Mouse (Mus musculus) T-helper 2 cell (primary cell): Measurements from ENCODE around the gene Xlr3b.
"Not testable (repeated sequence)": the region's sequence is repeated elsewhere in the genome, so short reads cannot be mapped to it uniquely, and the experiment has no call there.

Experiments used
- in situ Hi-C: fragments of 300-600 bp; cut with MboI, MseI; formaldehyde crosslinking; loops from one replicate; pipeline ENCODE4 v1.15.1; 2025; ENCODE audit warnings: high pct_unique_total_duplicates

Gene Xlr3b

DNA sequence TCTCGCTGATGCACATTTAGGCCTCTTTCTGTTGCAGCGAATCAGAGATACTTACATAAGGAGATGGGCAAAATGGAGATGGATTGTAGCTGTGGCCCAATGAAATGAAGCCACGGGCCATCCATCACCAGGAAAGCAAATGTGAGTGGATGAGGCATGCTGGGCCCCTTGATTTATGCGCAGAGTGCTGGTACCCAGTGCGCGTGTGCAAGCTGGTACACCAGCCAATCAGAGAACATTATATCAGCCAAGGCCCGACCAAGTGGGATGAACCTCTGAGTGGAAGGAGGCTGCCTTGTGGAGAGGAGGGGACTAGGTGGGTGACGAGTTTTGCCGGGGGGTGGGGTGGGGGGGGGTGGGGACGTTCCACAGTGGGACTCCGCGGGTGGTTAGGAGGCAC is at the start of gene Xlr3b:
Gene Xlr3b (plus strand): TSS at position 274 of the 400 bp plus-strand sequence.
- in situ Hi-C loops = loop anchor here (10.0 kb wide), 1 partner anchor 1513 kb away; no protein-coding TSS in a partner anchor

DNA sequence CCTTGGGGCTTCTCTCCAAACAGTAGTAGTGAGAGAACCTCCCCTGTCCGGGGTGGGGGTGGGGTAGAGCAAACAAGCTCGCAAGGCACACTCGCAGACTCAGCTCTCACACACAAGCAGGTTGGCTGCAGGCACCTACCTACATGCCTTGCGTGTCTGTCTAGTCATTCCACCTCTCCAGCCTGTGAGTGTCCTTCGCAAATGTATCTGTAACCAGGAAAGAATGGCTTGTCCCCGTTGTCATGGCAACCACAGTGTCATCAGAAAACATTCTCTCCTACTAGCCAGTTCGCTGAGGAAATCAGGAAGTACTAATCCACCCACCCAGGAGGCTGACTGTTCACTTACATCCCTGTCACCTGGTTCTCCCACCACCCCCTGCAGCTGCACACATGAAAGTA is 48.8 kb upstream of the Xlr3b start:
- in situ Hi-C loops = not testable (repeated sequence)

DNA sequence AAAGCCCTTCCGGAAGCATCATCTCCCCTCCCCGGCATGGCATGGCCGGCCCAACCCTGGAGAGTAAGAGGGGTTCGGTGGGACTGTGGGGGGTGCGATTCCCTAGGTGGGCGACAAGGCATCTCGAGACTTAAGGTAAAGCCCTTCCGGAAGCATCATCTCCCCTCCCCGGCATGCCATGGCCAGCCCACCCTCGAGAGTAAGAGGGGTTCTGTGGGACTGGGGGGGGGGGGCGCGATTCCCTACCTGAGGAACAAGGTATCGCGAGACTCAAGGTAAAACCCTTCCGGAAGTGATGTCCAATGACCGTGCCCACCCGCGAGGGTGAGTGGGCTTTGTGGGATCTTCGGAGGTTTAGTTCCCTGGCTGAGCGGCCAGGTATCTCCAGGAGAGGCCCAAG is 43.5 kb upstream of the Xlr3b start, which contains the start of gene Xlr5b:
Gene Xlr5b (plus strand): TSS at position 301 of the 400 bp plus-strand sequence.
- in situ Hi-C loops = loop anchor here (5.0 kb wide), 1 partner anchor 144 kb away; the partner anchor contains the start of genes Xlr5a and Xlr5c

DNA sequence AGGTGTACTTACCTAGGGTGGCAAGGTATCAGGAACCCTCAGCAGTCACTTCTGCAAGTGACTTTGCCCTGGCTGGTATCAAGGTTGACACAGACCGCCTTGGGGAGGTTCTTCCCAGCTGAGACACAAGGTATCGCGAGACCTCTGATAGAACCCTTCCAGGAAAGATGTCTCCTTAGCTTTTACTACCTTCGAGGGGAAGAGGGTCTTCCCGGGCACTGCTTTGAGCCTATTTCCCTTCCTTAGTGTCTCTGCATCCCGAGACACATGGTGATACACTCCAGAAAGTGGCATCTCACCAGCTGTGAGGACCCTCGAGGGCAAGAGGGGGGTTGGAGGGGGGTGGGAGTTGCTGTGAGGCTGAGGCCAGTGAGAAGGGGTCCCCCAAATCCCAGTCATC is 42.7 kb upstream of the Xlr3b start, which contains the start of gene DXBay18:
Gene DXBay18 (minus strand): TSS at position 101 of the 400 bp plus-strand sequence.
- in situ Hi-C loops = loop anchor here (5.0 kb wide), 1 partner anchor 143 kb away; the partner anchor contains the start of genes Xlr5a and Xlr5c

DNA sequence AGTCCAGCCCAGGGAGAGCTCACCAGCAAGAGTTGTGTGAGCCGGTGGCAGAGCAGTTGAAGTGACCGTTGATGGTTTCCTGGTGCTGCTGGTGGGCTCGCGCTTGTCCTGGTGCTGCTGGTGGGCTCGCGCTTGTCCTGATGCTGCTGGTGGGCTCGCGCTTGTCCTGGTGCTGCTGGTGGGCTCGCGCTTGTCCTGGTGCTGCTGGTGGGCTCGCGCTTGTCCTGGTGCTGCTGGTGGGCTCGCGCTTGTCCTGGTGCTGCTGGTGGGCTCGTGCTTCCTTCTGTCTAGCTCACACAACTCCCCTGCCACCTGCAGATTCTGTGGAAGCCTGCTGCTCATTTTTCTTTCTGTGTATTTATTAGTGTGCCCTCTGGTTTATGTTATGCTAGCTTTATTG is 15.1 kb upstream of the Xlr3b start, which contains the start of gene Spin2d:
Gene Spin2d (minus strand): TSS at position 101 of the 400 bp plus-strand sequence.
- in situ Hi-C loops = not testable (repeated sequence)

DNA sequence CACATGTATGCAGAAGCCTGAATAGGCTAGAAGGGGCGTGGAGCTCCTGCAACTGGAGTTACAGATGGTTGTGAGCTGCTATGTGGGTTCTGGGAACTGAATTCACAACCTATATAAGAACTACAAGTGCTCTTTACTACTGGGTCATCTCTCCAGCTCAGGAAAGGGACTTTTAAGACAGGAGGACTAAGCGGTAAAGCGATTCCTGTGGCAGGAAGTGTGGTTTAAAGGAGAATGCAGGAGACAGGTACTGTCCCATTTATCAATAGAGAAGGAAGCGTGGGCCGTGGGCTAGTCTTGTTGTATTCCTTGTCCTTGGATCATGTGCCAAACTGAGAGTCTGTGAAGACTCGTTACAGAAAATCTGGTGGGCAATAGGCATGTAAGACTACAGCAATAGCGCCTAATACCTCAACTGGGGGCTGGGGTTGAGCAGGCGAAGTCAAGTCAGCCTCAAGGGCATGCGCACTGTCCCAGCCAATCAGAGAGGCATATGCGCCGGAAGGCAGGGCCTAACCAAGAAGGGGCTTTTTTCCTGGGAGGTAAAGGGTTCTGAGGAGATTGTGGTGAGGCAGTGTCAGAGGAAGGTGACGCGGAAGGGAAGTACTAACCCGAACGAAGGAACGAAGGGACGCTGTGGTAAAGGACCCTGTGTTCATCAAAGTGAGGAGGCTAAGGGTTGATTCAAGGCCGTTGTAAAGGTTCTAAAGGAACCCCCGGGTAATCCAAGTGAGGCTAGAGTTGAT is 22.0 kb downstream of the Xlr3b start, which contains the start of gene Xlr4b:
Gene Xlr4b (plus strand): TSS at position 515 of the 746 bp plus-strand sequence.
- in situ Hi-C loops = loop anchor here (10.0 kb wide), 1 partner anchor 1511 kb away; no protein-coding TSS in a partner anchor

DNA sequence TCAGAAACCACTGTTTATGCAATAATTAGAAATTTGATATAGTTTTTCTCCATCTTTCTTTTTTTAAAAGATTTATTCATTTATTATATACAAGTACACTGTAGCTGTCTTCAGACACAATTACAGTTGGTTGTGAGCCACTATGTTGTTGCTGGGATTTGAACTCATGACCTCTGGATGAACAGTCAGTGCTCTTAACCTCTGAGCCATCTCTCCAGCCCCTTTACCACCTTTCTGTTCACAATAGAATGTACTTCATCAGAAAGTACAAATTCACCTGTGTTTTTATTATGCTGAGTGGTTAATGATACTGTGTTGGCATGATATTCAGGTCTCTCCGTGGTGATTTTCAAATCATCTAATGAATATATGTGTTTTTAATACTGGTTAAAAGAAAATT is 33.4 kb downstream of the Xlr3b start:
- in situ Hi-C loops = loop anchor here (25.0 kb wide), 1 partner anchor 112 kb away; the partner anchor contains the start of genes Gm45015 and Zfp275

DNA sequence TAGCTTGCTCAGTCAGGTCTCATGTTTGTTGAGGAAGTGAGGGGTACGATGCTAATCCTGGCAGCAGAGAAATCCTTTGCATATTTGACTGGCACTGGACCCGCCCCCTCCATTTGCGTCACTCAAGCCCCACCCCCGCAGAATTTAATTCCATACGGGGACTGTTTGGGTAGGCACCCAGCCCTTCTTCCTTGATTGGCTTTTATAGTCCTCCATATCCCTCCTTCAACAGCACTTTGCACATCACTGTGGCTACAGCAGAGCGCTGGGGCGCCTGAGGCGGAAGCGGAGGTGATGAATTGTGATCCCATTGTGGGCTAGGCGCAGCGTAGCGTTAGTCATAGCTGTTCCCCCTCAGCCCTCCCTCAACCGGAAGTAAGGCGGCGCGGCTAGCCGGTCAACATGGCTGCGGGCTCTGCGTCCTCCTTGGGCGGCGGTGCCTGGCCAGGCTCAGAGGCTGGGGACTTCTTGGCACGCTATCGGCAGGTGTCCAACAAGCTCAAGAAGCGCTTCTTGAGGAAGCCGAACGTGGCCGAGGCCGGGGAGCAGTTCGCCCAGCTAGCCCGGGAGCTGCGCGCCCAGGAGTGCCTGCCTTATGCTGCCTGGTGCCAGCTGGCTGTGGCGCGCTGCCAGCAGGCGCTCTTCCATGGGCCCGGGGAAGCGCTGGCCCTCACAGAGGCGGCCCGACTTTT is 36.1 kb downstream of the Xlr3b start, which contains the start of gene F8a:
Gene F8a (plus strand): TSS at position 378 of the 692 bp plus-strand sequence.
- in situ Hi-C loops = loop anchor here (25.0 kb wide), 1 partner anchor 109 kb away; the partner anchor contains the start of genes Gm45015 and Zfp275

DNA sequence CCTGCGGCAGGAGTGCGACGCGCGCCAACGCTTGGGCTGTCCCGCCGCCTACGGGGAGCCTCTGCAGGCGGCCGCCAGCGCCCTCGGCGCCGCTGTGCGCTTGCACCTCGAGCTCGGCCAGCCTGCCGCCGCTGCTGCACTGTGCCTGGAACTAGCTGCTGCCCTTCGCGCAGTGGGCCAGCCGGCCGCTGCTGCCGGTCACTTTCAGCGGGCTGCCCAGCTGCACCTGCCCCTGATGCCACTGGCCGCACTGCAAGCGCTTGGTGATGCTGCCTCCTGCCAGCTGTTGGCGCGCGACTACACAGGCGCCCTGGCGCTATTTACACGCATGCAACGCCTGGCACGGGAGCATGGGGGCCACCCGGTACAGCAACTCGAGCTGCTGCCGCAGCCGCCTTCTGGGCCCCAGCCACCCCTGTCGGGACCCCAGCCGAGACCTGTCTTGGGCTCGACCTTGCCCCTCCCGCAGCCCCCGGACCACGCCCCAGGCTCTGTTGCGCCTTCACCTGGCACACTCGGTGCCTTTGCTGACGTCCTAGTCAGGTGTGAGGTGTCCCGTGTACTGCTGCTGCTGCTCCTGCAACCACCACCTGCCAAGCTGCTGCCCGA is 36.7 kb downstream of the Xlr3b start:
- in situ Hi-C loops = loop anchor here (25.0 kb wide), 1 partner anchor 109 kb away; the partner anchor contains the start of genes Gm45015 and Zfp275

DNA sequence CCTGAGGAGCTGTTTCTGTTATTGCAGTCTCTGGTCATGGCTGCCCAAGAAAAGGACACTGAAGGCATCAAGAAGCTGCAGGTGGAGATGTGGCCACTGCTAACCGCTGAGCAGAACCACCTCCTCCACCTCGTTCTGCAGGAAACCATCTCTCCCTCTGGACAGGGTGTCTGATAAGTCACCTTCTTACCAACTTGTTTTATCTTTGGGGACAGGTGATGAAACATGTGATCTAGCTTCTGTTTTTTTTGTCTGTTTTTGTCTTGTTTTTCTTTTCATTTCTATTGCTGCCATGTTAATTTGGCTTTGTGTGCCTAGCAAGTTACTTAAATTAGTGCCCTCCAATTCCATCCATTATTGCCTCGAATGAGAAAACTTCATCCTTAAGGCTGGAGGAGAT is 37.3 kb downstream of the Xlr3b start:
- in situ Hi-C loops = loop anchor here (25.0 kb wide), 1 partner anchor 108 kb away; the partner anchor contains the start of genes Gm45015 and Zfp275

DNA sequence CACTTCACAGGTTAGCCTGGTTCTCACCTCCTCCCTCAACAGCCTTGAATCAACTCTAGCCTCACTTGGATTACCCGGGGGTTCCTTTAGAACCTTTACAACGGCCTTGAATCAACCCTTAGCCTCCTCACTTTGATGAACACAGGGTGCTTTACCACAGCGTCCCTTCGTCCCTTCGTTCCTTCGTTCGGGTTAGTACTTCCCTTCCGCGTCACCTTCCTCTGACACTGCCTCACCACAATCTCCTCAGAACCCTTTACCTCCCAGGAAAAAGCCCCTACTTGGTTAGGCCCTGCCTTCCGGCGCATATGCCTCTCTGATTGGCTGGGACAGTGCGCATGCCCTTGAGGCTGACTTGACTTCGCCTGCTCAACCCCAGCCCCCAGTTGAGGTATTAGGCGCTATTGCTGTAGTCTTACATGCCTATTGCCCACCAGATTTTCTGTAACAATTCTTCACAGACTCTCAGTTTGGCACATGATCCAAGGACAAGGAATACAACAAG is 50.9 kb downstream of the Xlr3b start, which contains the start of gene Xlr4c:
Gene Xlr4c (minus strand): TSS at position 310 of the 505 bp plus-strand sequence.
- in situ Hi-C loops = loop anchor here (5.0 to 25.0 kb wide), 2 partner anchors 94 to 1699 kb away; partner anchors contain the start of genes Gm45015 and Zfp275
